Mouse (Mus musculus) hindbrain, embryonic 15.5 days (tissue): ENCODE measurements around the gene Obscn. TPM values are rescaled to one million over a fixed set of nuclear protein-coding genes. Genes with fewer than 3 reads are reported as not detected.

Experiments
- microRNA-seq: library from miRNA; unstranded; fragments of <30 nt; microRNA quantifications from one replicate; pipeline ENCODE4, GENCODE M21; 2016
- polyA plus RNA-seq: library from polyadenylated mRNA; unstranded; fragments of >200 nt; fragmentation: Nextera tagmentation; extraction: Ambion mirVana; gene quantifications from 2 replicates; pipeline ENCODE4 v1.2.1, GENCODE M21; 2015

Gene Obscn
- polyA plus RNA-seq, 1 experiment from 2014 or later = 0.45 TPM

Small RNAs within 50 kb of the gene (microRNA-seq; reads per million reads assigned to microRNA genes)
- gene Gm44313 = not detected

Other genes with a start within 250 kb of the Obscn start
- 6.1 and 6.9 TPM in 2 replicates for gene Zfp39, start 232.2 kb downstream of the Obscn start, polyA plus RNA-seq
- not detected in 2 replicates for gene Btnl10, start 218.5 kb downstream of the Obscn start, polyA plus RNA-seq
- 603 and 674 TPM in 2 replicates for gene Rnf187, start 197.5 kb downstream of the Obscn start, polyA plus RNA-seq
- 230 and 238 TPM in 2 replicates for gene Hist3h2ba, start 187.5 kb downstream of the Obscn start, polyA plus RNA-seq
- gene Hist3h2a, start 181.7 kb downstream of the Obscn start, polyA plus RNA-seq = 96.0 and 96.7 TPM in 2 replicates
- 1.4 TPM in 2 replicates for gene Trim17, start 181.7 kb downstream of the Obscn start, polyA plus RNA-seq
- 19.3 and 20.7 TPM in 2 replicates for gene Trim11, start 158.3 kb downstream of the Obscn start, polyA plus RNA-seq
- 7.1 and 7.5 TPM in 2 replicates for gene Iba57, start 27.3 kb upstream of the Obscn start, polyA plus RNA-seq
- gene Gjc2, start 46.8 kb upstream of the Obscn start, polyA plus RNA-seq = 0.30 and 0.39 TPM in 2 replicates
- gene Guk1, start 55.8 kb upstream of the Obscn start, polyA plus RNA-seq = 245 and 247 TPM in 2 replicates
- 93.3 and 103 TPM in 2 replicates for gene Mrpl55, start 66.1 kb upstream of the Obscn start, polyA plus RNA-seq
- 27.7 and 28.6 TPM in 2 replicates for gene 2310033P09Rik, start 71.9 kb upstream of the Obscn start, polyA plus RNA-seq
- gene Arf1, start 91.9 kb upstream of the Obscn start, polyA plus RNA-seq = 620 and 653 TPM in 2 replicates
- gene Wnt3a, start 154.3 kb upstream of the Obscn start, polyA plus RNA-seq = 0.94 and 1.5 TPM in 2 replicates
- gene Wnt9a, start 170.5 kb upstream of the Obscn start, polyA plus RNA-seq = 3.5 and 4.1 TPM in 2 replicates
- gene Prss38, start 239.3 kb upstream of the Obscn start, polyA plus RNA-seq = not detected in 2 replicates